Mouse (Mus musculus) lung, embryonic 16.5 days (tissue): ENCODE data around the gene Arih1. TPM values are rescaled to one million over a fixed set of nuclear protein-coding genes. Genes with fewer than 3 reads are reported as not detected.

Experiments used
- ATAC-seq: fragments of 200-750 bp; cut with Nextera tagmentation; 2 replicates; pipeline ENCODE4 v1.8.0; 2017; ENCODE audit warnings: low read depth, mild to moderate bottlenecking, moderate library complexity
- H3K27ac ChIP-seq: fragments of 300-500 bp; sonication (generic); 2 replicates; pipeline ENCODE4 v1.5.1; 2014; ENCODE audit warnings: mild to moderate bottlenecking, control low read depth, low read length
- H3K27me3 ChIP-seq: fragments of 300-500 bp; sonication (generic); 2 replicates; pipeline ENCODE4 v1.6.1; 2014; ENCODE audit warnings: low read depth, low read length, mixed read lengths; ENCODE audit not compliant: control insufficient read depth, insufficient read depth
- H3K36me3 ChIP-seq: fragments of 300-500 bp; sonication (generic); 2 replicates; pipeline ENCODE4 v1.6.1; 2014; ENCODE audit warnings: low read length; ENCODE audit not compliant: control insufficient read depth, insufficient read depth
- H3K4me1 ChIP-seq: fragments of 300-500 bp; sonication (generic); replicated peaks from 2 replicates; pipeline ENCODE4 v1.6.1; 2014; ENCODE audit warnings: low read length, mixed read lengths; ENCODE audit not compliant: control insufficient read depth, insufficient read depth
- H3K4me2 ChIP-seq: fragments of 300-500 bp; sonication (generic); 2 replicates; pipeline ENCODE4 v1.6.1; 2014; ENCODE audit warnings: low read depth, low read length, control low read depth
- H3K4me3 ChIP-seq: fragments of 300-500 bp; sonication (generic); 2 replicates; pipeline ENCODE4 v1.5.1; 2014; ENCODE audit warnings: mild to moderate bottlenecking, low read length, control low read depth
- H3K9ac ChIP-seq: fragments of 300-500 bp; sonication (generic); 2 replicates; pipeline ENCODE4 v1.6.1; 2014; ENCODE audit warnings: low read length, control low read depth
- H3K9me3 ChIP-seq: fragments of 300-500 bp; sonication (generic); 2 replicates; pipeline ENCODE4 v1.6.1; 2016; ENCODE audit warnings: low read length; ENCODE audit not compliant: control insufficient read depth
- WGBS: fragments of 180-500 bp; shearing (Covaris S2); extraction: QIAGEN DNeasy Blood & Tissue Kit; methylation state at CpG from one replicate; pipeline ENCODE4 v1.1.7; 2014; 5-methylcytosine and 5-hydroxymethylcytosine counted together
- polyA plus RNA-seq: library from polyadenylated mRNA; unstranded; fragments of >200 nt; fragmentation: Nextera tagmentation; extraction: Ambion mirVana; gene quantifications from 2 replicates; pipeline ENCODE4 v1.2.1, GENCODE M21; 2015

Gene Arih1
- polyA plus RNA-seq, 1 experiment from 2014 or later, result 12.4 TPM

GRCm38 (mm10) chr9:59474838-59475237 lies 11.6 kb downstream of the Arih1 start:
- Histone ChIP-seq H3K4me1 (peaks cover 7% of the 10 kb centered on the region; the same call in 1 of the 2 replicates), H3K9ac (no peak overlapping the region)

GRCm38 (mm10) chr9:59473171-59473570 lies 13.2 kb downstream of the Arih1 start:
- Histone ChIP-seq H3K4me1 (peaks cover 7% of the 10 kb centered on the region; the same call in 1 of the 2 replicates), H3K27me3 (no peaks in the 10 kb centered on the region), H3K9ac (no peak overlapping the region), H3K9me3 (no peaks in the 10 kb centered on the region), H3K4me2 (no peak overlapping the region), H3K4me3 (no peak overlapping the region), H3K27ac (no peak overlapping the region), H3K36me3 (no peaks in the 10 kb centered on the region)
- WGBS, result 78% methylated on average over 2 of the region's 2 CpGs
- no peak for ATAC-seq

More at GRCm38 (mm10) chr9:59474838-59475237, 11.6 kb downstream of the Arih1 start:
- 63% methylated on average over 1 of the region's 1 CpGs for WGBS
- Histone ChIP-seq H3K27me3 (no peaks in the 10 kb centered on the region), H3K27ac (no peak overlapping the region), H3K9me3 (no peaks in the 10 kb centered on the region), H3K36me3 (no peaks in the 10 kb centered on the region), H3K4me3 (no peak overlapping the region), H3K4me2 (no peak overlapping the region)
- ATAC-seq, result no peak

- Histone ChIP-seq H3K27me3 (no peaks in the 10 kb centered on the region), H3K9ac (no peak overlapping the region), H3K27ac (no peak overlapping the region), H3K9me3 (no peaks in the 10 kb centered on the region), H3K36me3 (no peaks in the 10 kb centered on the region), H3K4me3 (no peak overlapping the region), H3K4me1 (peaks cover 5% of the 10 kb centered on the region; the same call in 1 of the 2 replicates), H3K4me2 (no peak overlapping the region)
- 76% methylated on average over 1 of the region's 1 CpGs for WGBS
- no peak for ATAC-seq
These were observed 17.0 kb downstream of the Arih1 start for GRCm38 (mm10) chr9:59469446-59469845.

GRCm38 (mm10) chr9:59464293-59464692 lies 22.1 kb downstream of the Arih1 start:
- H3K36me3 ChIP-seq, result no peaks in the 10 kb centered on the region
- H3K27ac ChIP-seq, result no peak overlapping the region
- no peak overlapping the region for H3K9ac ChIP-seq
- no peak for ATAC-seq
- no peaks in the 10 kb centered on the region for H3K27me3 ChIP-seq
- WGBS, result 56% methylated on average over 1 of the region's 1 CpGs
- H3K4me1 ChIP-seq, result no peaks in the 10 kb centered on the region
- no peak overlapping the region for H3K4me3 ChIP-seq
- no peaks in the 10 kb centered on the region for H3K9me3 ChIP-seq
- H3K4me2 ChIP-seq, result no peak overlapping the region

- Histone ChIP-seq H3K4me1 (no peaks in the 10 kb centered on the region), H3K9ac (no peak overlapping the region), H3K4me2 (no peak overlapping the region), H3K9me3 (no peaks in the 10 kb centered on the region), H3K4me3 (no peak overlapping the region), H3K27me3 (no peaks in the 10 kb centered on the region), H3K27ac (no peak overlapping the region), H3K36me3 (no peaks in the 10 kb centered on the region)
- 69% methylated on average over 4 of the region's 4 CpGs for WGBS
- no peak for ATAC-seq
These were observed 27.4 kb downstream of the Arih1 start for GRCm38 (mm10) chr9:59458997-59459510.

GRCm38 (mm10) chr9:59458416-59458815 lies 28.0 kb downstream of the Arih1 start:
- no peaks in the 10 kb centered on the region for H3K36me3 ChIP-seq
- H3K4me3 ChIP-seq, result no peak overlapping the region
- H3K4me1 ChIP-seq, result no peaks in the 10 kb centered on the region
- no peaks in the 10 kb centered on the region for H3K9me3 ChIP-seq
- no peaks in the 10 kb centered on the region for H3K27me3 ChIP-seq
- H3K4me2 ChIP-seq, result no peak overlapping the region
- 74% methylated on average over 1 of the region's 1 CpGs for WGBS
- no peak for ATAC-seq
- no peak overlapping the region for H3K27ac ChIP-seq
- H3K9ac ChIP-seq, result no peak overlapping the region

GRCm38 (mm10) chr9:59457671-59458070 lies 28.7 kb downstream of the Arih1 start:
- ATAC-seq, result no peak
- Histone ChIP-seq H3K9ac (no peak overlapping the region), H3K36me3 (no peaks in the 10 kb centered on the region), H3K9me3 (no peaks in the 10 kb centered on the region), H3K4me3 (no peak overlapping the region), H3K4me2 (no peak overlapping the region), H3K4me1 (no peaks in the 10 kb centered on the region), H3K27ac (no peak overlapping the region), H3K27me3 (no peaks in the 10 kb centered on the region)
- 76% methylated on average over 1 of the region's 1 CpGs for WGBS

- H3K36me3 ChIP-seq, result no peaks in the 10 kb centered on the region
- H3K9me3 ChIP-seq, result no peaks in the 10 kb centered on the region
- no peak overlapping the region for H3K27ac ChIP-seq
- H3K4me1 ChIP-seq, result no peaks in the 10 kb centered on the region
- H3K4me2 ChIP-seq, result no peak overlapping the region
- WGBS, result 73% methylated on average over 3 of the region's 3 CpGs
- no peak overlapping the region for H3K4me3 ChIP-seq
- no peaks in the 10 kb centered on the region for H3K27me3 ChIP-seq
- no peak for ATAC-seq
- H3K9ac ChIP-seq, result no peak overlapping the region
These were observed 30.9 kb downstream of the Arih1 start for GRCm38 (mm10) chr9:59455404-59456068.

GRCm38 (mm10) chr9:59433729-59434128 lies 52.7 kb downstream of the Arih1 start:
- Histone ChIP-seq H3K4me1 (no peaks in the 10 kb centered on the region), H3K27ac (no peak overlapping the region), H3K27me3 (no peaks in the 10 kb centered on the region), H3K9ac (no peak overlapping the region), H3K36me3 (peaks cover 2% of the 10 kb centered on the region; the same call in 1 of the 2 replicates), H3K9me3 (no peaks in the 10 kb centered on the region; the same call in 1 of the 2 replicates), H3K4me3 (no peak overlapping the region), H3K4me2 (no peak overlapping the region)
- ATAC-seq, result no peak
- WGBS, result 93% methylated on average over 1 of the region's 1 CpGs
